Mouse (Mus musculus) heart, embryonic 14.5 days (tissue): ENCODE data around the gene 0610030E20Rik. TPM values are rescaled to one million over a fixed set of nuclear protein-coding genes. Genes with fewer than 3 reads are reported as not detected.

ENCODE experiments used
- ATAC-seq: fragments of 200-750 bp; cut with Nextera tagmentation; 2 replicates; pipeline ENCODE4 v1.8.0; 2017; ENCODE audit warnings: low read depth, moderate TSS enrichment; ENCODE audit not compliant: insufficient number of reproducible peaks, insufficient read depth, low FRiP score
- H3K27ac ChIP-seq, 2 experiments: fragments of 200-500 bp in 1 of 2; fragments of 300-500 bp in 1 of 2; sonication (generic) in 1 of 2; replicated peaks in 1 of 2; 2 replicates each; pipeline ENCODE4 v1.5.1; 2012 to 2014; ENCODE audit warnings: low read depth in 2 of 2, low read length in 2 of 2, control low read depth in 1 of 2, mild to moderate bottlenecking in 1 of 2, mixed read lengths in 1 of 2; ENCODE audit not compliant: control insufficient read depth in 1 of 2, insufficient read depth in 1 of 2
- H3K27me3 ChIP-seq: fragments of 300-500 bp; sonication (generic); 2 replicates; pipeline ENCODE4 v1.6.1; 2014; ENCODE audit warnings: mild to moderate bottlenecking, low read length, control low read depth; ENCODE audit not compliant: control insufficient read depth, insufficient read depth
- H3K36me3 ChIP-seq: fragments of 300-500 bp; sonication (generic); 2 replicates; pipeline ENCODE4 v1.6.1; 2014; ENCODE audit warnings: mild to moderate bottlenecking, control low read depth, low read length, mixed read lengths; ENCODE audit not compliant: control insufficient read depth, insufficient read depth
- H3K4me1 ChIP-seq, 2 experiments: fragments of 200-500 bp in 1 of 2; fragments of 300-500 bp in 1 of 2; sonication (generic) in 1 of 2; 2 replicates each; pipeline ENCODE4 v1.6.1; 2012 to 2014; ENCODE audit warnings: low read length in 2 of 2, control low read depth in 1 of 2, mixed read lengths in 1 of 2; ENCODE audit not compliant: control insufficient read depth in 2 of 2, insufficient read depth in 2 of 2
- H3K4me2 ChIP-seq: fragments of 300-500 bp; sonication (generic); 2 replicates; pipeline ENCODE4 v1.6.1; 2014; ENCODE audit warnings: mild to moderate bottlenecking, low read length
- H3K4me3 ChIP-seq, 2 experiments: fragments of 200-500 bp in 1 of 2; fragments of 300-500 bp in 1 of 2; sonication (generic) in 1 of 2; 2 replicates each; pipeline ENCODE4 v1.5.1; 2012 to 2014; ENCODE audit warnings: low read length in 2 of 2, mild to moderate bottlenecking in 2 of 2, control low read depth in 1 of 2, low read depth in 1 of 2, moderate library complexity in 1 of 2; ENCODE audit not compliant: control insufficient read depth in 1 of 2, insufficient read depth in 1 of 2
- H3K9ac ChIP-seq: fragments of 300-500 bp; sonication (generic); 2 replicates; pipeline ENCODE4 v1.6.1; 2014; ENCODE audit warnings: mild to moderate bottlenecking, low read length
- H3K9me3 ChIP-seq: fragments of 300-500 bp; sonication (generic); 2 replicates; pipeline ENCODE4 v1.6.1; 2016; ENCODE audit warnings: low read length, control low read depth; ENCODE audit not compliant: control insufficient read depth
- WGBS: fragments of 180-500 bp; shearing (Covaris S2); extraction: QIAGEN DNeasy Blood & Tissue Kit; methylation state at CpG from one replicate; pipeline ENCODE4 v1.1.7; 2014; 5-methylcytosine and 5-hydroxymethylcytosine counted together
- polyA plus RNA-seq: library from polyadenylated mRNA; unstranded; fragments of >200 nt; fragmentation: Nextera tagmentation; extraction: Ambion mirVana; gene quantifications from 2 replicates; pipeline ENCODE4 v1.2.1, GENCODE M21; 2014

0610030E20Rik gene
- polyA plus RNA-seq, 1 experiment from 2014 or later = 13.8 TPM

DNA sequence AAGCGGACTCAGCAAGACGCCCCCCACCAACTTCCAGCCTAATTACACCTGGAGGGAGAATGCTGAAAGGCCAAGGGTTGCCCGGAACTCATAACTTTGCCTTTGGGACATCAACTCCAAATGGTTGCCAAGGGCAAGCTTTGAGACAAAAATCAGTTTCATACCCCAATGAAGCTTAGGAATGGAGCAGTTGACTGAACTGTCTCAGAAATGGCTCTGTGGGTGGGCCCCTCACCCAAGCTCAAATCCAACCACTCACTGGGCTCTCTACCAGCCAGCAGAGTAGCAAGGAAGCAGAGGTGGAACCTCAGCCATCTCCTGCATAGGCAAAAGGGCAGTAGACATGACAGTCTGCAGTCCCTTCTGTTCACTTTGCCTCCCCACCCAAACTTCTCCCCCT lies 40.7 kb downstream of the 0610030E20Rik start:
- Histone ChIP-seq H3K4me1 (peaks cover 12 to 13% of the 10 kb centered on the region in 2 experiments; a peak in 3 of 4 replicates), H3K36me3 (peaks cover 37% of the 10 kb centered on the region), H3K4me2 (no peak overlapping the region), H3K9me3 (no peaks in the 10 kb centered on the region), H3K9ac (no peak overlapping the region), H3K4me3 (no peak overlapping the region), H3K27ac (no peak overlapping the region), H3K27me3 (no peaks in the 10 kb centered on the region)
- ATAC-seq = no peak
- 82% methylated on average over 3 of the region's 3 CpGs for WGBS

DNA sequence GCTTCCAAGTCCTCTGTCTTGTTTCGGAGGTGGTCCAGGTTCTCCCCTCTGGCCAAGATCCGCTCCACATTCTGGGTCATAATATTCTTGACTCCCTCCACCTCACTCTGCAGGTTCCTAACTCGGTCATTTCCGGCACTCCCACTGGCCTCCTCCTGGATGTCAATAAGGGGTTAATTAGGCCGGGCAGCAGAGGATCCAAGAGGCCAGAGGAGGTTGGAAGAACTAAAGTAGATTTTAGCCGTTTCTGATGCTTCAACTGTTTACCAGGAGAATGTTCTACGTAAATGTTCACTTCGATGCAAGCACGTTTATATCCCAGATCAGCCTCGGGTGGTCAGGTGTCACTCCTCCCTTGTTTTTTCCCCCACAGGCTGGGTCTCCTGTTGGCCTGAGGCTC lies 41.1 kb downstream of the 0610030E20Rik start:
- H3K27me3 ChIP-seq = no peaks in the 10 kb centered on the region
- 63% methylated on average over 10 of the region's 10 CpGs for WGBS
- ATAC-seq = no peak
- H3K4me3 ChIP-seq = no peak overlapping the region
- 0 out of 2 replicates have a peak overlapping the region, but pooled peaks have one; percentile 74 for H3K4me2 ChIP-seq
- peaks cover 37% of the 10 kb centered on the region for H3K36me3 ChIP-seq
- no peak overlapping the region for H3K9ac ChIP-seq
- no peaks in the 10 kb centered on the region for H3K9me3 ChIP-seq
- peaks cover 12 to 13% of the 10 kb centered on the region in 2 experiments; a peak in 3 of 4 replicates for H3K4me1 ChIP-seq
- no peak overlapping the region for H3K27ac ChIP-seq

DNA sequence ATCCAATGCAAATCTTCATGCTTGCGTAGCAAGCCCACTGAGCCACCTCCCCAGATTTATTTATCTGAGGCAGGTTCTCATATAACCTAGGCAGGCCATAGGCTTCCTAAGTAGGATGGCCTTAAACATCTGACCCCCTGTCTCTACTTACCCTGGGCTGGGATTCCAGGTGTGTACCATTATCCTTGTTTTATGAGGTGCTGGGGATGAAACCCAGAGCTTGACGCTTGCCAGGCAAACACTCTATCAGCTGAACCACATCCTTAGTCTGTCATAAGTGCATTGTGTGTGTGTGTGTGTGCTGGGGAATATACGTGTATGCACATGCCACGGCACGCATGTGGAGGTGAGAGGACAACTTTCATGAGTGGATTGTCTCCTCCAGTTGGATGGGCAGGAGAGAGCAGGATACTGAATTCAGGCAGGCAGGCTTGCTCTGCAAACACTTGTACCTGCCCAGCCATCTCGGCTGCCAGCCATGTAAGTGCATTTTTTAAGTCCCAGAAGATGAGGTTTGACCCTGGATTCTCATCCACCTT lies 41.7 kb downstream of the 0610030E20Rik start:
- Histone ChIP-seq H3K4me3 (peak overlapping the region; percentile 49 to 59; a peak in 1 of 4 replicates), H3K4me1 (peaks cover 12 to 13% of the 10 kb centered on the region in 2 experiments; a peak in 3 of 4 replicates), H3K9ac (peak overlapping the region; percentile 85), H3K36me3 (peaks cover 37% of the 10 kb centered on the region), H3K9me3 (no peaks in the 10 kb centered on the region), H3K27ac (peak overlapping the region; percentile 89 to 97), H3K4me2 (peak overlapping the region; percentile 74), H3K27me3 (no peaks in the 10 kb centered on the region)
- no peak for ATAC-seq
- 71% methylated on average over 6 of the region's 6 CpGs for WGBS

DNA sequence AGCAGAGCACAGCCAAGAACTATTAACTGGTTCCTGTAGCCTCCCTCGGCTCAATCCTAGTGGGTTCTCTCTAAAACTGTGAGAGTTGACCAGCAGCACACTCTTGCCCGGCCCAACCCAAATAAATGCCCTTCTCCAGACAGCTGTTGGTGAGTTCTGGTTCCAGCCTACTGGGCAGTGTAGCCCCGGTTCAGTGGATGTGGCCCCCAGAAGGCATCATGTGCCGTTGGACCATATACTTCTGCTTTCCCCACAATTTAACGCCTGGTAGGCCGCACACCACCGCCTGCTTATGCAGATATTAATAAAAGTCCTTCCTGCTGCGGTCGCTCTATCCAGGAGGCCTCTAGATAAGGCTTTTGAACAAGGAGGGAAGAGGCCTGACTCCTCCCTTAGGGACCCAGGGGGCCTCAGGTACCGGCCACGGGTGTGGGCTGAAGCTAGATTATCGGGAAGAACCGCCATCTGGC lies 42.4 kb downstream of the 0610030E20Rik start:
- peak overlapping the region; percentile 74 for H3K4me2 ChIP-seq
- ATAC-seq = peak; percentile 19
- WGBS = 7% methylated on average over 13 of the region's 13 CpGs

DNA sequence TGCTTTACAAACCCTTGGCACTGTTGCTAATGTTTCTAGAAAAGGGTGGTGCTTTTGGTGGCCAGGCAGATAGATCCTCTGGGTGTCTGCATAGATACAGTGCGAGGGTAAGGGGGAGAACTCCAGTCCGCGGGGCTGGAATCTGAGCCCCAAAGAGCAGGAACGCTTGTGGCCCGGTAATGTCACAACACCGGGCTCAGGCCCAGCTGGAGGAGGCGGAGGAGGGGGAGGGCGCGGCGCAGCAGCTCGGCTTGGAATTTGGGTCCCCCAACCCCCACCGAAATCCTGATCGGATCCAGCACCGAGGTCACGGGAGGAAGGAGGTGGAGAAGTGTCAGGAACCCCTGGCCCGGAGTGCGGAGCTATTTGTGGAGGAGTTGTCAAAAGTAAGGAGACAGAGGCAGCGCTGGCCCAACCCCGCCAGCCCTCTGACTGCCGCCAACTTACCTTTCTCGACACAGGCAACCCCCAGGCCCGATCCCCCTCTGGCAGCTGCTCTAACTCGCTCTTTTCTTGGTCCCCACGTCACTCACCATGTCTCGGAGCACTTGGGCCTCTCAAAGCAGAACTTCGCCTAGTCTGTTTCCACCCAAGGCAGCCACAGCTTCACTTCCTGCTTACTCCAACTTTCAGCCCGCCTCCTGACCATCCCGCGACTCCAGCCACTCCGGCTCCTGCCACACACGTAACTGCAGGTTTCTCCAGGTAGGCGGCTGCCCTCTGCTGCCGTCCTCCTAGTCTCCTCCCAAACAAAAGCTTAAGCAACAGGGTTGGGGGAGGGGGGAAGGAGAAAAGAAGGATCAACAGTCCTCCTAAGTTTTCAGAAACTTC lies 43.0 kb downstream of the 0610030E20Rik start, which contains the start of gene Vamp8:
Gene Vamp8 (minus strand): TSS at position 763 of the 831 bp plus-strand sequence.
- Histone ChIP-seq H3K4me2 (peak within 1 kb of the TSS; percentile 74), H3K27me3 (no peaks in the 10 kb centered on the region), H3K9ac (peak within 1 kb of the TSS; percentile 85), H3K9me3 (no peaks in the 10 kb centered on the region), H3K36me3 (peaks cover 27% of the 10 kb centered on the region), H3K27ac (peak within 1 kb of the TSS; percentile 89 to 97), H3K4me3 (peak within 1 kb of the TSS; percentile 49 to 59), H3K4me1 (peaks cover 13 to 14% of the 10 kb centered on the region in 2 experiments; a peak in 3 of 4 replicates)
- ATAC-seq = peak; percentile 72
- 1% methylated on average over 33 of the region's 33 CpGs for WGBS

More for the DNA sequence above, 42.4 kb downstream of the 0610030E20Rik start:
- Histone ChIP-seq H3K9me3 (no peaks in the 10 kb centered on the region), H3K4me1 (peaks cover 13 to 14% of the 10 kb centered on the region in 2 experiments; a peak in 3 of 4 replicates), H3K4me3 (peak overlapping the region; percentile 49 to 59), H3K27me3 (no peaks in the 10 kb centered on the region), H3K27ac (peak overlapping the region; percentile 89 to 97), H3K36me3 (peaks cover 33% of the 10 kb centered on the region), H3K9ac (peak overlapping the region; percentile 85)

DNA sequence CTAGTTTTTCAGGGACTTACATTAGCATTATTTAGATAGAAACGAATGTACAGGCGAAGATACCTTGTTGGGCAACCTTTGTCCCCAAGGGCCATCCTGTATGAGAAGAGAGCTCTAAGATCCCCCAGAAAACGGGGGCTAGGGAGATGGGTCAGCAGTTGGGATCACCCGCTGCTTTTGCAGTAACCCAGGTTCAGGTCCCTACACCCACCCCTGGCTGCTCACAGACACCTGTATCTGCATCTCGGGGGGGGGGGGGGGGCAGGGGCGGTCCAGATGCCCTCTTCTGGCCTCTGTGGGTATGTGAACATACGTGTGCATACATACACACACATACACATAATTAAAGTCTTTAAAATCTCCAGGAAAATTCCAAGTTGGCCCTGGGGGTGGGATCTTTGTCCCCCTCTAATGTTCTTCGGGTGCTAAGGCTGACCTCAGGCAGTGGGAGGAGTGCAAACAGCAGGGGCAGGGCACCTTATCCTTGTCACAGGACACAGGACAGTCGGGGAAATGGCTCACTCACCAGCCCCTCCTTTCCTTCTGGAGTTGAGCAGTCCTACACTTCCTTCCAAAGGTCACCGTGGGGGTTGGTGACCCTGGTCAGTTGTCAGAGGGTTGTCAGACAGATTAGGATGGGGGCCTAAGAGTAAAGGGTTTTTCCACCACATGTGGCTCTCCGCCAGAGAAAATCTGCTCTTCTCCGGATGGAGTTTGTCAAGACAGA lies 43.8 kb downstream of the 0610030E20Rik start:
- peak overlapping the region; percentile 85 for H3K9ac ChIP-seq
- peaks cover 19% of the 10 kb centered on the region for H3K36me3 ChIP-seq
- no peaks in the 10 kb centered on the region for H3K27me3 ChIP-seq
- peak overlapping the region; percentile 49 to 59; a peak in 3 of 4 replicates for H3K4me3 ChIP-seq
- H3K27ac ChIP-seq = peak overlapping the region; percentile 89 to 97
- ATAC-seq = peak; percentile 83
- peaks cover 13 to 14% of the 10 kb centered on the region in 2 experiments; a peak in 3 of 4 replicates for H3K4me1 ChIP-seq
- 18% methylated on average over 11 of the region's 12 CpGs for WGBS
- peak overlapping the region; percentile 74 for H3K4me2 ChIP-seq
- H3K9me3 ChIP-seq = no peaks in the 10 kb centered on the region

DNA sequence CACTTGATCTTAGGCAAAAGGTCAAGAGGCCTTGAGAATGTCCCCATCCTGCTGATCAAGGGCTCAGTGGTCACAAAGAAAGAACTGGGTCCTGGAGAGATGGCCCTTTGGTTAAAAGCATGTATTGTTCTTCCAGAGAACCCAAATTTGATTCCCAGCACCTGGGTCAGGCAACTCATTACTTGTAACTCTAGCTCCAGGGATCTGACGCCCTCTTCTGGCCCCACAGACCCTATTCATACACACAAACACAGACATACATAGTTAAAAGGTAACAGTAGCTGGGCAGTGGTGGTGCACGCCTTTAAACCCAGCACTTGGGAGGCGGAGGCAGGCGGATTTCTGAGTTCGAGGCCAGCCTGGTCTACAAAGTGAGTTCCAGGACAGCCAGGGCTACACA lies 45.2 kb downstream of the 0610030E20Rik start:
- H3K4me1 ChIP-seq = peaks cover 13 to 14% of the 10 kb centered on the region in 2 experiments; a peak in 3 of 4 replicates
- H3K4me3 ChIP-seq = no peak overlapping the region
- no peaks in the 10 kb centered on the region for H3K27me3 ChIP-seq
- H3K9ac ChIP-seq = no peak overlapping the region
- 87% methylated on average over 5 of the region's 5 CpGs for WGBS
- no peak for ATAC-seq
- H3K27ac ChIP-seq = peak overlapping the region; percentile 52 to 97
- H3K36me3 ChIP-seq = peaks cover 11% of the 10 kb centered on the region
- H3K9me3 ChIP-seq = no peaks in the 10 kb centered on the region
- no peak overlapping the region for H3K4me2 ChIP-seq
